Mouse (Mus musculus): ENCODE data around the gene Morc4.

The Morc4 gene

GRCm38 (mm10) chrX:139870938-139871791 is at the start of gene Morc4:
TSS of gene Morc4 (minus strand) at chrX:139871677.
- peak; percentile 19 for DNase-seq (ENCODE audit: low read depth, low spot score)

DNA sequence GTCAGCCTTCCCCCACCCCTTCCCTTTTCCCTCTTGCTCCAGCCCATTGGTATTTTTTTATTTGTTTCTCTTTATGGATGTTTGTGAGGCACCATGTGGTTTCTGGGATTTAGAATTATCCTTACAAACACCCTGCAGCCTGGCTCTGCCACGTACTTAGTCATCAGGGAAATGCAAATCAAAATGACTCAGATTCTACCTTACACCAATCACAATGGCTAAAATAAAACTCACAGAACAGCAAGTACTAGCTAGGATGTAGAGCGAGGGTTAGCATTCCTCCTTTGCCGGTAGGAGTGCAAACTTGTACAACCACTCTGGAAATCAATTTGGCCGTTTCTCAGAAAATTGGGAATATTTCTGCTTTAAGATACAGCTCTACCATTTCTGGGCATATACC is 49.1 kb upstream of the Morc4 start:
- DNase-seq (ENCODE audit: low read depth, low spot score): no peak

GRCm38 (mm10) chrX:139891387-139891786 is 19.9 kb upstream of the Morc4 start:
- DNase-seq (ENCODE audit: low read depth, low spot score): no peak

- no peak for DNase-seq (ENCODE audit: low read depth, low spot score)
Measured at GRCm38 (mm10) chrX:139883221-139883620, 11.7 kb upstream of the Morc4 start.

GRCm38 (mm10) chrX:139877936-139878335 is 6.5 kb upstream of the Morc4 start:
- no peak for DNase-seq (ENCODE audit: low read depth, low spot score)

GRCm38 (mm10) chrX:139877105-139877504 is 5.6 kb upstream of the Morc4 start:
- DNase-seq (ENCODE audit: low read depth, low spot score): no peak

DNA sequence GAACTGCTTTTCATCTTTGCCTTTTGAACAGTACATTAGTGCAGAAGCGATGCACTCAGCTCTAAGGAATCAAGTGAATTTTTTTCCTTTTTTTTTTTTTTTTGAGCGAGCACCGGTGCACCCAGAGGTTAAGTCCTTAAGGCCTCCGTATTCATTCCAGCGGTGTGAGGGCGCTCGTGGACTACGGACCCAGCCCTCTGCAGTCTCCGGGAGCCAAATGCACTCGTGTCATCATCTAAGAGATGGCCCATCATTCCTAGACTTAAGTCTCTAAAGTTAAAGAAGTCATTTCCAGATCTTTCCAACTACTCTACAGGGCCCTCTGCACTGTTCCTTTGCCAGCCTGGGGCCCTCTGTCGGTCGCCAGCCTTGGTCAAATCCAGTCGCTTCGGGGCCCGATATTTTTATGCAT is 1.2 kb downstream of the Morc4 start:
- DNase-seq (ENCODE audit: low read depth, low spot score): no peak

- DNase-seq (ENCODE audit: low read depth, low spot score): no peak
Measured at GRCm38 (mm10) chrX:139859402-139859801, 12.1 kb downstream of the Morc4 start.

DNA sequence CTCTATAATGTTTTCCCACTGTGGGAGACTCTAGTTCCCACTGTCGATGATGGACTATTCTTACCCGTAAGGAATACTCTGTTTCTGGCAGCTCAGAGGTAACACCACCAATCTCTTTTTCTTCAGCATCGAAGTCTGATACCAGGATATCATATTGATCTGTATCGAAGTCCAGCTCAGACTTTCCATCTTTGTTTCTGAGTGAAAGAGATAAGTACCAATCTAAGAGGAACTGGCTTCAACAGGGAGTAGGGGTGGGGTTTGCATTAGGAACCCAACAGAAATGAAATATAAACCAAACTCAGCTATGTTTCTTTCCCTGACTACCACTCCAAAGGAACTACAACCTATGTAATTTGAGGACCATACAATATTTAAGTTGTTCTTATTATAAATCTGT is 16.7 kb downstream of the Morc4 start:
- DNase-seq (ENCODE audit: low read depth, low spot score): no peak

DNA sequence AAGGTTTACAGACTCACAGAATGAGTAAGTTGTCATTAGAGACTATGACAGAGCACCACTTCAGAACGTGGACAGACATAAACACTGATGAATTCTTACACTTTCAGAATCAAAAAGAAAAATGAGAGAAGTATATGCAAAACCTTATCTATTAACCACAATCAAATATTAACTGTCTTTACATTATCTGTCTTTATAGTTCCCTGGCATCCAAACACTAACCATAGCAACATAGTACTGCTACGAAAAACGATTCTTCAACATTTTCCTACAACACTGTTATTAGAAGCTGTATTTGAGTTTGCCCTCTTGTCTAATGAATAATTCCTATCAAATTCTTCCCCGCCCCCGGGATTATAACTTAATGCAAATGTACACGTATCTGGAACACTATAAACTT is 30.4 kb downstream of the Morc4 start:
- no peak for DNase-seq (ENCODE audit: low read depth, low spot score)

GRCm38 (mm10) chrX:139839057-139839456 is 32.4 kb downstream of the Morc4 start:
- no peak for DNase-seq (ENCODE audit: low read depth, low spot score)

DNA sequence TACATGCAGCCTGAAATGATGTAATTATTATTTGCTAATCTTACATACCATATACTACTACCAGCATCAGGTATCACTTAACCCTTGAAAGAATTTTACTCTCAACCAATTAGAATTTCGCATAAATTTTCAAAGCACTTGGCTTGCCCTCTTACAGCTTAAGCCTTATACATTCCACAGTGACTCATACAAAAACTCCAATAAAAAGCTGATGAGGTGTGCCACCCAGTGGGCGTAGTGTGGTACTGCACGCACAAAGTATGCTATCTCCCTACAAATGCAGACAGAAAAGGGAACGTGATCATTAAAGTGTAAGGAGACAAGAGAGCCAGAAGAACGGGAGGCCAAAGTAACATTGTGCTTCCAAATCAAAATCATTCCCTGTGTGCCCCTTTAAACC is 39.0 kb downstream of the Morc4 start:
- DNase-seq (ENCODE audit: low read depth, low spot score): peak; percentile 40

- no peak for DNase-seq (ENCODE audit: low read depth, low spot score)
Measured at GRCm38 (mm10) chrX:139828363-139829092, 42.9 kb downstream of the Morc4 start.

DNA sequence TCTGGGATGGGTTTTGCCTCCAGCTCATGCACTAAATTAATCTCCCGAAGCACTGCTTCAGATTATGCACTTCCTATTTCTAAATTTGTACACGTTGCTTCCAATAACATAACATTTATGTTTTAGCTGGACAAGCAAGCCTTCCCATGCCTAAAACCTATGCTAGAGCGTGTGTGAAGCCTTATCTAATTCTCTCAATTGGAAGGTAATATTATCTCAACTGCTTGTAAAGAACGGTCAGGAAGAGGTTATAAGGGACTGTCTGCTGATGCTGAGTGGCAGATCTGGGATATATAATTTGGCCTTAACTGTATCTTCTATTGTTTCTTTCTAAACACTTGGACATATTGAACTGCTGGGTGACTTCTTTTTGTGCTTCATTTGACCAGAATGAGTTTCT is 44.6 kb downstream of the Morc4 start:
- no peak for DNase-seq (ENCODE audit: low read depth, low spot score)

DNA sequence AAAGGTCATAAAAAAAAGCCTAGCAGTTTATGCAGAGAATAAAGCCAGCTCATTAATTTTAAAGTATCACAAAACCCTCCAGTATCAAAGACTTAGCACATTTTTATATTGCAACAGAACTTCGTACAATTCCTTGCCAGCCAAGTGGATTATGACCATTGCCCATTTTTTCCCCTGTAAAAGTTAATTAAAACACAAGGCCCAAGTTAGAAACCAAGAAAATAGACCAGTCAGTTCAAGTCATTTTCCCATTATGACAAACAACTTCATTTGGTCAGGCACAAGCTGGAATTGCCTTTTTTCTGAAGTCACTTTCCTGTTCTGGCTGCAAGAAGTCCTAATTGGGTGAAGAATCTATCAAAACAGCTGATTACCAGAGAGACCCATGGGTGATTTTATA is 46.1 kb downstream of the Morc4 start:
- no peak for DNase-seq (ENCODE audit: low read depth, low spot score)

- no peak for DNase-seq (ENCODE audit: low read depth, low spot score)
Measured at GRCm38 (mm10) chrX:139815201-139815600, 56.3 kb downstream of the Morc4 start.

DNA sequence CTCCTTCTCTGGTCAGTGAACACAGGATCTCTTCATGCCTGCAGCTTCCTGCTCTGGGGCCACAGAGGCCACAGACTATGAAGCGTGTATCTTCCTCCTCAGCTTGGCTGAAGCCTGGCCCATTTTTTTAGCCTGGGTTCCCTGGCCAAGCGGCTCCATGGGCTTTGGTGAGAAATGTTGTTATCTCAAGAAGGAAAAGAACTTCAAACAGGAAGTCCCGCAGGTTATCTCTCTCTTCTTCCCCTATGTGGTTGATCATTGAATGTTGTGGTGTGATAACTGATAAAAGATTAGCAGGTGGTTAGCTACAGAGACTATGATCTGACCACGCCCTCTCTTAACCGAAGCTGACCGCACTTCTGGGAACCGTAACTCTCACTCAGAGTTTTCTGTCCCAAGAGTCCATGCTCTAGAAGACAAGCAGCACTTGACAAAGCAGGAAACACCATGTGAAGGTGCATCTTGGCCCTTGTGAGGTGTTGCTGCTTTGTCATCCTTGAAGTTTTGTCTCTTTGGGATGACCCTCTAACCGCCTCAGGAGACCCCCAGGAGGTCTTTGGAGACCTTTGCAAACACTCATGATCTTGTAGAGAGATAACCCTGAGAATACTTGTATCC is 57.4 kb downstream of the Morc4 start:
- DNase-seq (ENCODE audit: low read depth, low spot score): no peak

DNA sequence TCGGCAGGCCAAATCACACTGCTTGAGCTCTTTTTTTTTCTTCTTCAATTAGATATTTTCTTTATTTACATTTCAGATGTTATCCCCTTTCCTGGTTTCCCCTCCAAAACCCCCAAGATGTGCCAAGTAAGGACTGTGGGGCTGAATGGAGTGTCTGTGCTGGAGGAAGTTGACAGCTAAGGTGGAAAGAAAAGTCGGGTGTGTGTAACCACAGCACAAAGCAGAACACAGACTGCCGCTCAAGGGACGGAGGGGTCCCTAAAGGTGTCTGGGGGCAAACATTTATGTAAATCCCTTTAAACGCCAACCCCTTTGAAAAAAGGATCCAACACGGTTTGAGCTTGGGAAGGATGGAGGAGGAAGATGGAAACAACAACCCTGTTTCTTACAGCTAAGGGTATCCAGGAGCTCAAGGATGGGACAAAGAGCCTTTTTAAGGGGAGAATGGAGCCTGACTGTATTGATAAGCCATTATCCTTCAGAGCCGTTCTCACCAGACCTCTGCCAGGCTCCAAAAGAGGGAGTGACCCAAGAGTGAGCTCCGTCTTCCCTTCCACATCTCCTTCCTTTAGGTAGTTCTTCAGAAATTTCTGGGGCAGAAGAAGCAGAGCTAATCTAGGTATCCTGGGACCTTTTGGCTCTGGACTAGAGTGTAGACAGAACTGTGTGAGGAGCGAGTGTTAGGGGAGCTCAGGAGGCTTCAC is 58.0 kb downstream of the Morc4 start:
- no peak for DNase-seq (ENCODE audit: low read depth, low spot score)

GRCm38 (mm10) chrX:139812636-139813298 is 58.7 kb downstream of the Morc4 start:
- DNase-seq (ENCODE audit: low read depth, low spot score): no peak

- DNase-seq (ENCODE audit: low read depth, low spot score): no peak
Measured at GRCm38 (mm10) chrX:139808501-139808900, 63.0 kb downstream of the Morc4 start.

DNA sequence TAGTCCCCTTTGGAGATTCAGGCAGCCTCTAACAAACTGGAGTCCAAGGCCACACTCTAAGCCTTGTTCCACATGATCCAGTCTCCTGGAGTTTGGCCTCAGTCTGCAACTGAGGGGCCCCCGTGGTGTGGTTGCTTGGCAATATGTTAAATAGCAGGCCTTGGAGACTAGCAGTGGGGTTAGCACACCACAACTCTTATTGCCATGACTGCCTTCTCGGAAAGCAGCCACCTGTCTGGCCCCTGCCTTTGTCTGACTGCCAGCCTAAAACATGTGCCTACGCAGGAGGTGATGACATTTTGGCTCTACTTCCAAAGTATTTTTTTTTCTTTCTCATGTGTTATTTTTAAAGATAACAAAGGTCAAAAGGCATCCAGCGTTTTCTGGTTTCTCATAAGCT is 63.4 kb downstream of the Morc4 start:
- DNase-seq (ENCODE audit: low read depth, low spot score): no peak
